Mouse (Mus musculus) testis, adult 2 months (tissue): ENCODE data around the gene Kdm5b.

Source experiments
- CTCF ChIP-seq: fragments of 200-500 bp; IDR thresholded peaks from 2 replicates; pipeline ENCODE4 v1.5.1; 2012; ENCODE audit warnings: low read depth, mild to moderate bottlenecking, inconsistent platforms, low read length, moderate library complexity; ENCODE audit not compliant: control insufficient read depth, insufficient read depth, insufficient replicate concordance
- POLR2A ChIP-seq: fragments of 200-500 bp; IDR thresholded peaks from 2 replicates; pipeline ENCODE4 v1.6.1; 2012; ENCODE audit warnings: low read depth, mild to moderate bottlenecking, inconsistent platforms, low read length, moderate library complexity; ENCODE audit not compliant: control insufficient read depth

DNA sequence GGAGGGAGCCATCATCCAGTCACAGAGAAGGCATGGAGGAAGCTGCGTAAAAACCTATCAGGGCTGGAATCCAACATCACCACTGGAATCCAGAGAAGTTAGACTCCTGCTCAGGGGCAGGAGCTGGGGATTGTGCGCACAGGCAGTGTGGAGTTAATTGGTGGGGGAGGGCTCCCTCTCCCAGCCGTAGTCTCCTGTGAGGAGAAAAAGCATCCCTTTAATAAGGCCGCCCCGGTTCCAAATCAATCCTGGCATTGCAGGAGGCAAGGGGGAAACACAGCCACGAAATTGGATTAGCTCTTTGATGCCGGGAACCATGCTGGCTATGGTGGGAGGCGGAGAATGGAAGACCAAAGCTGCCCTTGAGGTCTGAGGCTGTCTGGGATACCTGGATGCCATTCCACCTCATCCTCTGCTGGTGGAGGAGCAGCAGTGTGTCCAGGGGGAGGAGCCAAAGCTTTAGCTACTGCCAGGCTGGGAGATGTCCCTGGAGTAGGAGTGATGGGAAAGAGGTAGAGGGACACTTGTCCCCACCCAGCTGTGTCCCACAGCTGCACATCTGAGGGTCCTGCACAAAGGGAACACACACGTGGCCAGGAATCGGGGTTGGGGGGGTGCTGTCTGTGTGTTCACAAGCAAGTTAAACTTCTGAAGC, 93.8 kb downstream of the Kdm5b start:
- TF ChIP-seq CTCF (no peak), POLR2A (no peak)
